Mouse (Mus musculus): ENCODE results near the gene Pcsk1n.

- TF ChIP-seq POLR2A (IDR thresholded peaks at IDR 0.05; ENCODE audit: control insufficient read depth, low read depth, low read length) (no peak), CTCF (IDR thresholded peaks at IDR 0.05; ENCODE audit: control insufficient read depth, insufficient read depth, insufficient replicate concordance, low read depth, low read length) (no peak)
These were observed 48.1 kb downstream of the Pcsk1n start for GRCm38 (mm10) chrX:7967596-7968201.
